Mouse (Mus musculus): ENCODE measurements around the gene Exd2. TPM values are rescaled to one million over a fixed set of nuclear protein-coding genes. Genes with fewer than 3 reads are reported as not detected.

The Exd2 gene
- total and polyA plus RNA-seq, 2 experiments from 2014 or later = 32.7 to 40.0 TPM

DNA sequence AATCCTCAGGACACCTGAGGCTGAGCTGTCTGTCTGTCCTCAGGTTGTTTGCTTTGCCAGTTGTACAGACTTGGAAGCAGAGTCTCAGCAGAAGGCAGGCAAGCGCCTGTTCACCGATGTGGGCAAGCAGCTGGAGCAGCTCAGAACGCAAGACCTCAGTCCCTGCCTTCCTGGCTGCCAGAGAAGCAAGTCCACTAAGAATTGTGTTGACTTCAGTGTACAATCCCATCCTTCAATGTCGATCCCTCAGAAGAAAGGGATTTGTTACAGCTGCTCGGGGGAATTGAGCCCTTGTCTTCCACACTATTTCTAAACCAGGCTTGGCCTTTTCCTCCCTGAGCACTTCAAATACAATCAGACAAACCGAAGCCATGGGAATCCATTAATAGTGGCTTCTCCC lies 75.4 kb downstream of the Exd2 start:
- Histone ChIP-seq H3K9ac (replicated peaks; ENCODE audit: low read length, poor library complexity, severe bottlenecking) (no peak overlapping the region), H3K27me3 (ENCODE audit: insufficient read depth, low read length) (no peaks in the 10 kb centered on the region), H3K9me3 (ENCODE audit: low read length) (no peaks in the 10 kb centered on the region), H3K27ac (ENCODE audit: low read depth, low read length) (no peak overlapping the region), H3K4me3 (ENCODE audit: low read depth, low read length) (no peak overlapping the region), H3K4me1 (ENCODE audit: insufficient read depth, low read length) (no peaks in the 10 kb centered on the region), H3K36me3 (ENCODE audit: insufficient read depth, low read length) (0 out of 2 replicates have a peak, but pooled peaks cover 3% of the 10 kb centered on the region), H3K4me2 (ENCODE audit: low read depth, low read length, poor library complexity, severe bottlenecking) (no peak overlapping the region)
- ATAC-seq (ENCODE audit: low FRiP score) (no peak), DNase-seq (ENCODE audit: low spot score) (no peak)
- TF ChIP-seq CTCF (IDR thresholded peaks at IDR 0.05) = no peak
- 54% methylated on average over 6 of the region's 6 CpGs for WGBS

DNA sequence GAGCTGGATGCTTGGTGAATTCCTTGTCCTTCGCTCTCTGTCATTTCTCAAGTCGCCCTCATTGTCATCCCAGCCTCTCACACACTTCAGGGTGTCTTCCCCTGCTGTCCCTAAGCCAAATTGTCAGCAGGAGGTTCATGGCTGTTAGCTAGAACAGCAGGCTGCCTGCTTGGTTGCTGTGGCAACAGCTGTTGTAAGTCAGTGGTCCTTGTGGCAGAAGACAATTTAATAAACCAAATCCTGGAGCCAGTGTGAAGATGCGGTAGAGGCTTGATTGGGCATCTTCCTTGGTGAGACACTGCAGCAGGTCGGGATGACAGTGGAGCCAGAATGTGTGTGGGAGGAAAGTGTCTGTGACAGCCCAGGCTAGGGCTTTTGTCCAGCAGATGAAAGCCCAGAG lies 82.4 kb downstream of the Exd2 start:
- peaks cover 14% of the 10 kb centered on the region; the same call in 1 of the 2 replicates for H3K4me1 ChIP-seq (ENCODE audit: insufficient read depth, low read length)
- ATAC-seq (ENCODE audit: low FRiP score) (peak; percentile 62; the same call in 1 of the 2 replicates), DNase-seq (ENCODE audit: low spot score) (peak; percentile 87)

DNA sequence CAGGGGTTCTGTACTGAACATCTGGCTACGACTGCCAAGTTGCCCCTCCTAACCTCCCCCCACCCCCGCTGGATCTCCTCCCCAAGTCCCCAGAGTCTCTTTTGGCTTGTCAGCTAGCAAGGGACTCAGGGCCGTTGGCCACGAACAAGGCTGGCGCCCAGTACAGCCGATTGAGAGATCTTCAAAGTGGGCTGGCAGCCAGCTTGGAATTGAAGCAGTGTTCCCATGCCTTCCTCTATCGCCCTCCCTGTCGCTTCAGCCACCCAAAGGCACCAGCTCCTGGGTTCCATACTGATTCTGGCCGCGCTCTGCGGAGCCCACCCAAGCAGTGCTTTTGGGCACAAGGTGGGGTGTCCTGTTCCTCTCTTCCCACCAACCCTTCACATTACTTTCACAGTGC lies 86.8 kb downstream of the Exd2 start:
- Histone ChIP-seq H3K4me2 (ENCODE audit: low read depth, low read length, poor library complexity, severe bottlenecking) (no peak overlapping the region), H3K36me3 (ENCODE audit: insufficient read depth, low read length) (no peaks in the 10 kb centered on the region), H3K27ac (ENCODE audit: low read depth, low read length) (no peak overlapping the region), H3K9ac (replicated peaks; ENCODE audit: low read length, poor library complexity, severe bottlenecking) (no peak overlapping the region), H3K9me3 (ENCODE audit: low read length) (no peaks in the 10 kb centered on the region), H3K27me3 (ENCODE audit: insufficient read depth, low read length) (no peaks in the 10 kb centered on the region; the same call in 1 of the 2 replicates), H3K4me3 (ENCODE audit: low read depth, low read length) (no peak overlapping the region), H3K4me1 (ENCODE audit: insufficient read depth, low read length) (peaks cover 12% of the 10 kb centered on the region; the same call in 1 of the 2 replicates)
- ATAC-seq (ENCODE audit: low FRiP score) = no peak
- DNase-seq (ENCODE audit: low spot score) = peak; percentile 68
- no peak for TF ChIP-seq CTCF (IDR thresholded peaks at IDR 0.05)
- WGBS = 64% methylated on average over 11 of the region's 11 CpGs

More for the DNA sequence above, 82.4 kb downstream of the Exd2 start:
- 5% methylated on average over 4 of the region's 4 CpGs for WGBS
- H3K9ac ChIP-seq (replicated peaks; ENCODE audit: low read length, poor library complexity, severe bottlenecking) = 0 out of 2 replicates have a peak overlapping the region, but pooled peaks have one; percentile 24
- H3K4me3 ChIP-seq (ENCODE audit: low read depth, low read length) = no peak overlapping the region
- H3K9me3 ChIP-seq (ENCODE audit: low read length) = no peaks in the 10 kb centered on the region
- H3K4me2 ChIP-seq (ENCODE audit: low read depth, low read length, poor library complexity, severe bottlenecking) = no peak overlapping the region; the same call in 1 of the 2 replicates
- no peaks in the 10 kb centered on the region for H3K36me3 ChIP-seq (ENCODE audit: insufficient read depth, low read length)
- H3K27me3 ChIP-seq (ENCODE audit: insufficient read depth, low read length) = no peaks in the 10 kb centered on the region; the same call in 1 of the 2 replicates
- no peak for TF ChIP-seq CTCF (IDR thresholded peaks at IDR 0.05)
- peak overlapping the region; percentile 47; the same call in 1 of the 2 replicates for H3K27ac ChIP-seq (ENCODE audit: low read depth, low read length)

Other genes starting within 250 kb of the Exd2 start
- 17.1 and 18.0 TPM in 2 replicates for gene Actn1, start 202.7 kb upstream of the Exd2 start, total RNA-seq (2014; rRNA removed)
- 6.2 and 7.4 TPM in 2 replicates for gene Actn1, start 202.7 kb upstream of the Exd2 start, polyA plus RNA-seq (2015; fragmentation: Nextera tagmentation; extraction: Ambion mirVana)
- gene Dcaf5, start 26.5 kb upstream of the Exd2 start, total RNA-seq (2014; rRNA removed) = 71.6 and 97.6 TPM in 2 replicates
- 17.6 and 19.4 TPM in 2 replicates for gene Dcaf5, start 26.5 kb upstream of the Exd2 start, polyA plus RNA-seq (2015; fragmentation: Nextera tagmentation; extraction: Ambion mirVana)
- 83.0 and 83.5 TPM in 2 replicates for gene Galnt16, start 55.2 kb downstream of the Exd2 start, total RNA-seq (2014; rRNA removed)
- 41.1 and 41.6 TPM in 2 replicates for gene Galnt16, start 55.2 kb downstream of the Exd2 start, polyA plus RNA-seq (2015; fragmentation: Nextera tagmentation; extraction: Ambion mirVana)
- gene Slc39a9, start 180.8 kb downstream of the Exd2 start, total RNA-seq (2014; rRNA removed) = 17.6 and 23.9 TPM in 2 replicates
- 19.3 and 19.7 TPM in 2 replicates for gene Slc39a9, start 180.8 kb downstream of the Exd2 start, polyA plus RNA-seq (2015; fragmentation: Nextera tagmentation; extraction: Ambion mirVana)
- 69.5 and 83.4 TPM in 2 replicates for gene Erh, start 181.2 kb downstream of the Exd2 start, total RNA-seq (2014; rRNA removed)
- gene Erh, start 181.2 kb downstream of the Exd2 start, polyA plus RNA-seq (2015; fragmentation: Nextera tagmentation; extraction: Ambion mirVana) = 281 and 289 TPM in 2 replicates
- gene Plekhd1, start 229.5 kb downstream of the Exd2 start, total RNA-seq (2014; rRNA removed) = 4.9 and 6.6 TPM in 2 replicates
- gene Plekhd1, start 229.5 kb downstream of the Exd2 start, polyA plus RNA-seq (2015; fragmentation: Nextera tagmentation; extraction: Ambion mirVana) = 2.9 and 3.3 TPM in 2 replicates